Mouse (Mus musculus) splenic B cell, adult 2 months (primary cell): Measurements from ENCODE around the gene Gyg.

Experiments
- DNase-seq: peaks from one replicate; pipeline ENCODE4 v3.0.0-alpha.2; 2011; ENCODE audit warnings: low read depth, low spot score
- H3K27me3 ChIP-seq: 2 replicates; pipeline ENCODE4 v1.6.1; 2012; ENCODE audit warnings: mild to moderate bottlenecking, low read length, moderate library complexity, mixed read lengths; ENCODE audit not compliant: control insufficient read depth, poor library complexity, insufficient read depth, severe bottlenecking
- H3K36me3 ChIP-seq: 2 replicates; pipeline ENCODE4 v1.6.1; 2012; ENCODE audit warnings: mild to moderate bottlenecking, low read length, moderate library complexity, mixed read lengths; ENCODE audit not compliant: control insufficient read depth, poor library complexity, insufficient read depth, severe bottlenecking

The Gyg gene

DNA sequence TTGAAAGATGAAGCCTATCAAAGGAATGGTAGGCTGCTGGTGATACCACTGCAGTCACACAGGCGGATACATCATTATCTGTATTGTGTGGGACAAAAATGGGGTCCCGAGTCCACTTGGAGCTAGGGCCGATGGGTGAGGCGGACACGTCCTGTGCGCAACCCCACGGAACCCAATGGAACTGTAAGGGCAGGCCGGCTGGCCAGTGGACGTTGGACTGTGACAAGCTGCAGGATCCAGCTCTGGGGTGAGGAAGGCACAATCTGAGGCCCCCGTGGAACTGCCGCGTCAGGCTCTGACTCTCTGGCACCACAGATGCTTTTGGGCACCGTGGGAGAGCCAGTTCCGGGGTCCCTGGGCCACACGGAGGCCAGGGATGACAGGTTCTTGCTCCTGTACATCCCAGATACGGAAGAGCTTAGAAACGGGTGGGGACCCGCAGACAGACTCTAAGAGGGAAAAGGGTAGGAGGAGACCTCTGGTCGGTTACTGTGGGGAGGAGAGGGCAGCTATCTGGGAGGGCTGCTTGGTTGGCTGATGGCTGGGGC lies 36.0 kb downstream of the Gyg start:
- DNase-seq: no peak
- Histone ChIP-seq H3K36me3 (peaks cover 4% of the 10 kb centered on the region; the same call in 1 of the 2 replicates), H3K27me3 (no peaks in the 10 kb centered on the region)

DNA sequence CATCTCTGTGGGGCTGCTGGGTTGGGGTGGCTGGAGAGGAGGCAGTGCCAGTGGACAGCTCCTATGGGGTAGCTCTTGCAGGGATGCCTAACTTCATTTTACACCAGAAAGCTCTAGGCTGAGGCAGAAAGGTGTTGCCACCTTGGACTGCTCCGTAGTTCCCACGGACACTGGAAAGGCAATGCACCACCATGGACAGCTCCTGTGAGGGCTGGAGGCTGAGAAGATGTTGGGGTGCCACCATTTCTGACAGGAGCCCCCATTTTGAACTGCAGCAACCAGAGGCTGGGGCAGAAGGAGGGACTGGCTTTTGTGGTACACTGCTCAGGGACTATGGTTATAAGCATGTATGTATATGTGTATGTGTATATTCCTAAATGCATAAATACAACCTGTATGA lies 43.2 kb downstream of the Gyg start:
- Histone ChIP-seq H3K36me3 (peaks cover 12% of the 10 kb centered on the region), H3K27me3 (no peaks in the 10 kb centered on the region)
- no peak for DNase-seq

DNA sequence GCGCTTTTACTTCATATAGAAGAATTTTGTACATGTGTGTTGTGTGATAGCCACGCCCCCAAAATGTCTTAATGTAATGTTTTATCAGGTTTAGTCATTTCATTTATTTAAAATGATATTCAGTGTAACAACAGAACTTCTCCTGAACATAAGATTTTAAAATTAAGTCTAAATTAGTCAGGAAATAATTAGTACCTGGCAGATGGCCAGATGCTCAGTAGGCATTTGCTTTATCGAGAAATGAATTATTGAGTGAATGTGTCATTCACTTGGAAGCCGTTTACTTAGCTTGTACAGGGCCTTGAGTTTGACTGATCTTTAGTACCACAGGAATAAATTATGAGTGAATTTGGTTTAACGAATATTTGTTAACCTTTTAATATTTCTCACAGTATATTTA lies 46.2 kb downstream of the Gyg start:
- DNase-seq: no peak
- Histone ChIP-seq H3K27me3 (no peaks in the 10 kb centered on the region), H3K36me3 (peaks cover 16% of the 10 kb centered on the region)

DNA sequence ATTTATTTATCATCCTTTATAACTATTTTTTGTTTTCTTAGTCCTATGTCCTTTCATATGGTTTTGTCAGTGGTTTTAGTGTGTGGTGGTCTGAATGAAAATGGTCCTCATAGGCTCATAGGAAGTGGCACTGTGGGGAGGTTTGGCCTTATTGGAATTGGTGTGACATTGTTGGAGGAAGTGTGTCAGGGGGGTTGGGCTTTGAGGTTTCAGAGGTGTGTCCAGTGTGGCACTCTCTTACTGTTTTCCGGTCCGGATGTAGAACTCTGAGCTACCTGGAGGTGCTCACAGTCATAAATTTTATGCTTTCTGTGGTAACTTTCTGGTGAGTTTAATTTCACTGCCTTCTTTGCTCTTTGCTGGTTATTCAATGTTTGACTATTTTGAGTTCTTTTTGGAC lies 50.3 kb downstream of the Gyg start:
- H3K36me3 ChIP-seq: peaks cover 19% of the 10 kb centered on the region
- DNase-seq: peak; percentile 72

DNA sequence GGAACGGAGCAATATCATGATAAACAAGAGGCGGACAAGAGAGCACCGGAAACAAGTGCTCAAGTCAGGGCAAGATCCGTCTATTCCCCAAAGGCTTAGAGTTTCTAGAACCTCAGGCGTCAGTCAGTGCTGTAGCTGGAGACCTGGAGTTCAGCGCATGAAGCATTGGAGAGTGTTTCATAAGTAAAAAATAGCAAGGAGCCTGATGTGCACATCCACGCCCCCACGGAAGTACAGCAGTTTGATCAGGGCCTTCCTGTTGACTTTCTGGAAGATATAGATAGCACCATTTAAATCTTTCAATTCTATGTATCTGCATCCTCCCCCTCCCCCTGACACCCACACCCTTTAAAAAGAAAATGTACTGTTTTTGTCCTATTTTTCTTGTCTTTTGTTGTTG lies 50.8 kb downstream of the Gyg start:
- Histone ChIP-seq H3K36me3 (peaks cover 19% of the 10 kb centered on the region), H3K27me3 (no peaks in the 10 kb centered on the region)
- DNase-seq: peak; percentile 13

More for the DNA sequence above, 50.3 kb downstream of the Gyg start:
- H3K27me3 ChIP-seq: no peaks in the 10 kb centered on the region

DNA sequence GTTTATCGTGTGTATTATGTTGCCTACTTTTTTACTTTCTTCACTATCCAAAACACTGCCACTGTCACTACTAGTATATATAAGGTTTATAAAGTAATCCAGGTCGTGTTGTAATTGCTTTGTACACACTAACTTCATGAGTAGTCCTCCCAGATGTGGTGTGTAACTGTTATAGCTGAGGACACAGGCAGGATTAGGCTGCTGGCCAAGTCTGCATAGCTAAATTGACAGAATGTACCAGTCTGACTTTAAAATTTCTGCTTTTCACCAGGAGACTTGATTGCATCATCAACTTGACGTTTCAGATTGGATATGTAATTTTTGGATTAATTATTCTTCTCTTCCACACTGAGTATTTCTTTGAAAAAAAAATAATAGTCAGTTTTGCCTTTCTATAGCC lies 51.3 kb downstream of the Gyg start:
- H3K36me3 ChIP-seq: peaks cover 17% of the 10 kb centered on the region
- no peak for DNase-seq
- H3K27me3 ChIP-seq: no peaks in the 10 kb centered on the region

DNA sequence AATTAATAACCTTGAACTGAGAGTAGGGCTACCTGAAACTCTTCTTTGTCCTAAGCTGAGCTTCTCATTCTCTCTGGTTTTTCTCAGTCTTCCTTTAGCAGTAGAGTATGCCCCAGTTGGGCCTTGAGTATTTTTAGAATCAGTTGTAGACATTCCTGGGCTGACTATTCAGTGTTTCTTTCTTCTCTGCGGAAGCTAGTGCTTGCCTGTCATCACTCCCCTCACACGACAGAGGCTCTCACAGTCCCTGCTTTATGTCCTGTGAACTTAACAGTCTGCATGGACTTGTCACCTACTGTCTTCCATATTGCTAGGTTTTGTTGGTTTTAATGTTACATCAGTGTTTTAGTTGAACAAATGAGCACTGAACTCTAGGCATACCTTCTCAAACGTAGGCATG lies 73.0 kb downstream of the Gyg start:
- Histone ChIP-seq H3K27me3 (no peaks in the 10 kb centered on the region), H3K36me3 (peaks cover 12% of the 10 kb centered on the region)
- no peak for DNase-seq

DNA sequence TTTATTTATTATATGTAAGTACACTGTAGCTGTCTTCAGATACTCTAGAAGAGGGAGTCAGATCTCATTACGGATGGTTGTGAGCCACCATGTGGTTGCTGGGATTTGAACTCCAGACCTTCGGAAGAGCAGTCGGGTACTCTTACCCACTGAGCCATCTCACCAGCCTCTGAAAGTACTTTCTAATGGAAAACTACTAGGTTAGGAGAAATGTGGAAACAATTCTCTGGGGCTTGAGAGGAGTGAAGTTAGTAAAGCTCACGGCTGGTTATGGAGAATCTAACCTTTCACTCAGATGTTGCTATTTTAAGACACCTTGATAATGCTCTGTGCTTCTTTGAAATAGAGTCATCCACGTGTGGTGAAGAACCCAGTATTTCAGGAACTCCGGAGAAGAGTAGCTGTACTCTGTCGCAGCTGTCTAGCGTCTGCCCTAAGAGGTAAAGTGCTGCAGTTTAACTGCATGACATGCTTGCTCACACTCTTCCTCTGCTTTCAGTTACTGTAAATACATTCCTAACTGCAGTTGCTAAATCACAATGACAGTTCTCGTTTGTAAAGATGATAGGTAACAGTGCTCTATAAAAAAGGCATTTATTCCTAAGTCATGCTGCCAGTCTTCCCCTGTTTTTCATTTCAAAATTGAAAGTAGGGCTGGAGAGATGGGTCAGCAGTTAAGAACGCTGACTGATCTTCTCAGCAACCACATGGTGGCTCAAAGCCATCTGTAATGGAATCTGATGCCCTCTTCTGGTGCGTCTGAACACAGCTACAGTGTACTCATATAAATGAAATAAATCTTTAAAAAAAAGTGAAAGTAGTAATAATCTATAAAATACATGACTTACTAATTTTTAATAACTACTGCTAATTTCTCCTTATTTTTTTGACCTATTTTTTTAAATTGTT lies 78.7 kb downstream of the Gyg start:
- H3K27me3 ChIP-seq: no peaks in the 10 kb centered on the region
- DNase-seq: peak; percentile 21
- peaks cover 9% of the 10 kb centered on the region for H3K36me3 ChIP-seq
